Mouse (Mus musculus) intestine, embryonic 16.5 days (tissue): ENCODE measurements around the gene Slc45a1. TPM values are rescaled to one million over a fixed set of nuclear protein-coding genes. Genes with fewer than 3 reads are reported as not detected.

Experiments
- ATAC-seq: fragments of 200-750 bp; cut with Nextera tagmentation; 2 replicates; pipeline ENCODE4 v1.8.0; 2017; ENCODE audit warnings: moderate TSS enrichment, moderate library complexity
- H3K27ac ChIP-seq: fragments of 300-500 bp; sonication (generic); 2 replicates; pipeline ENCODE4 v1.5.1; 2014; ENCODE audit warnings: mild to moderate bottlenecking, low read length
- H3K27me3 ChIP-seq: fragments of 300-500 bp; sonication (generic); replicated peaks from 2 replicates; pipeline ENCODE4 v1.6.1; 2014; ENCODE audit warnings: low read length, control low read depth, mixed read lengths; ENCODE audit not compliant: control insufficient read depth, insufficient read depth
- H3K36me3 ChIP-seq: fragments of 300-500 bp; sonication (generic); 2 replicates; pipeline ENCODE4 v1.6.1; 2014; ENCODE audit warnings: low read length, control low read depth; ENCODE audit not compliant: control insufficient read depth, insufficient read depth
- H3K4me1 ChIP-seq: fragments of 300-500 bp; sonication (generic); 2 replicates; pipeline ENCODE4 v1.6.1; 2014; ENCODE audit warnings: low read length, control low read depth, mixed read lengths; ENCODE audit not compliant: control insufficient read depth, insufficient read depth
- H3K4me2 ChIP-seq: fragments of 300-500 bp; sonication (generic); 2 replicates; pipeline ENCODE4 v1.6.1; 2014; ENCODE audit warnings: low read depth, low read length, control low read depth
- H3K4me3 ChIP-seq: fragments of 300-500 bp; sonication (generic); 2 replicates; pipeline ENCODE4 v1.5.1; 2014; ENCODE audit warnings: mild to moderate bottlenecking, low read length
- H3K9ac ChIP-seq: fragments of 300-500 bp; sonication (generic); 2 replicates; pipeline ENCODE4 v1.6.1; 2014; ENCODE audit warnings: low read depth, low read length
- H3K9me3 ChIP-seq: fragments of 300-500 bp; sonication (generic); 2 replicates; pipeline ENCODE4 v1.6.1; 2016; ENCODE audit warnings: low read length, control low read depth; ENCODE audit not compliant: control insufficient read depth
- WGBS: fragments of 180-500 bp; shearing (Covaris S2); extraction: QIAGEN DNeasy Blood & Tissue Kit; methylation state at CpG from one replicate; pipeline ENCODE4 v1.1.7; 2014; 5-methylcytosine and 5-hydroxymethylcytosine counted together
- polyA plus RNA-seq: library from polyadenylated mRNA; unstranded; fragments of >200 nt; fragmentation: Nextera tagmentation; extraction: Ambion mirVana; gene quantifications from 2 replicates; pipeline ENCODE4 v1.2.1, GENCODE M21; 2015

Slc45a1 gene
- polyA plus RNA-seq, 1 experiment from 2014 or later, result 1.0 TPM

- no peaks in the 10 kb centered on the region for H3K9me3 ChIP-seq
- 93% methylated on average over 20 of the region's 20 CpGs for WGBS
- H3K27me3 ChIP-seq, result no peaks in the 10 kb centered on the region
- H3K4me2 ChIP-seq, result no peak overlapping the region
- H3K4me1 ChIP-seq, result 0 out of 2 replicates have a peak, but pooled peaks cover 4% of the 10 kb centered on the region
- peaks cover 44% of the 10 kb centered on the region for H3K36me3 ChIP-seq
- H3K27ac ChIP-seq, result no peak overlapping the region
- no peak for ATAC-seq
- no peak overlapping the region for H3K4me3 ChIP-seq
- no peak overlapping the region for H3K9ac ChIP-seq
Measured at GRCm38 (mm10) chr4:150616841-150617240, 35.1 kb downstream of the Slc45a1 start.

DNA sequence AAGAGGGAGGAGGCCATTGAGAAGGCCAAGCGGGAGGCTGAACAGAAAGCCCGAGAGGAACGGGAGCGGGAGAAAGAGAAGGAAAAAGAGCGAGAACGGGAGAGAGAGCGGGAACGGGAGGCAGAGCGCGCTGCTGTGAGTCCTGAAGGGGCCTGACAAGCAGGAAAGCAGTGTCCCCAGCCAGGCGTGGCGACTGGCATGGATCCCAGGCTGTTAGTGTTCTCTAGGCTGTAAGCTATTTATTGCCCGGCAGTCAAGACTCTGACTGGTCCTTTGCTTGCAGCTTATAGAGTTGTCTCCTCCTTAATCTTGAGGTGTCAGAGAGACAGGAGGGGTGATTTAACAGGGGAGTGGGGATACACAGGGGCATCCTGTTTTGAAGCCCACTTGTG, 35.9 kb downstream of the Slc45a1 start:
- 0 out of 2 replicates have a peak, but pooled peaks cover 4% of the 10 kb centered on the region for H3K4me1 ChIP-seq
- no peak overlapping the region for H3K4me3 ChIP-seq
- H3K9me3 ChIP-seq, result no peaks in the 10 kb centered on the region
- H3K27me3 ChIP-seq, result no peaks in the 10 kb centered on the region
- 80% methylated on average over 13 of the region's 13 CpGs for WGBS
- H3K9ac ChIP-seq, result no peak overlapping the region
- H3K27ac ChIP-seq, result no peak overlapping the region
- no peak overlapping the region for H3K4me2 ChIP-seq
- H3K36me3 ChIP-seq, result peaks cover 44% of the 10 kb centered on the region
- no peak for ATAC-seq

DNA sequence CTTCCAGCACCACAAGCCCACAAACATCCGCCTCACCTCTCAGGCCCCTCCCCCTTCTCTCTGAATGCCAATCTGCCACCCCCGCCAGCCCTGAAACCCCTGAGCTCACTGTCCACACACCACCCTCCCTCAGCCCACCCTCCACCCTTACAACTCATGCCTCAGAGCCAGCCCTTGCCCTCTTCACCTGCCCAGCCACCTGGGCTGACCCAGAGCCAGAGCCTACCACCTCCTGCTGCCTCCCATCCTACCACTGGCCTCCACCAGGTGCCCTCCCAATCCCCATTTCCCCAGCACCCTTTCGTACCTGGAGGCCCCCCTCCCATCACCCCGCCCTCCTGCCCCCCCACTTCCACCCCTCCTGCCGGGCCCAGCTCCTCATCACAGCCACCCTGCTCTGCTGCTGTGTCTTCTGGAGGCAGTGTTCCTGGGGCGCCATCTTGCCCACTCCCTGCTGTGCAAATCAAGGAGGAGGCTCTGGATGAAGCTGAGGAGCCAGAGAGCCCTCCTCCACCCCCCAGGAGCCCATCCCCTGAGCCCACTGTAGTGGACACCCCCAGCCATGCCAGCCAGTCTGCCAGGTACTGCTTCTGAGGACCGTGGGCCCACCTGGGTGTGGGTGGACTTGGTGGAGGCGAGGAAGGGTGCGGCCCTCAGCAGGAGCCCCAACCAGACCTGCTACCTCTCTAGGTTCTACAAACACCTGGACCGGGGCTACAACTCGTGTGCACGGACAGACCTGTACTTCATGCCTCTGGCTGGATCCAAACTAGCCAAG, 36.5 kb downstream of the Slc45a1 start:
- 82% methylated on average over 12 of the region's 12 CpGs for WGBS
- H3K4me1 ChIP-seq, result 0 out of 2 replicates have a peak, but pooled peaks cover 4% of the 10 kb centered on the region
- no peak for ATAC-seq
- H3K9ac ChIP-seq, result no peak overlapping the region
- no peaks in the 10 kb centered on the region for H3K27me3 ChIP-seq
- H3K27ac ChIP-seq, result no peak overlapping the region
- H3K9me3 ChIP-seq, result no peaks in the 10 kb centered on the region
- no peak overlapping the region for H3K4me3 ChIP-seq
- no peak overlapping the region for H3K4me2 ChIP-seq
- H3K36me3 ChIP-seq, result peaks cover 44% of the 10 kb centered on the region

- 87% methylated on average over 7 of the region's 7 CpGs for WGBS
- Histone ChIP-seq H3K9ac (no peak overlapping the region), H3K9me3 (no peaks in the 10 kb centered on the region), H3K4me3 (no peak overlapping the region), H3K4me2 (no peak overlapping the region), H3K36me3 (peaks cover 39% of the 10 kb centered on the region), H3K27me3 (no peaks in the 10 kb centered on the region), H3K27ac (no peak overlapping the region), H3K4me1 (0 out of 2 replicates have a peak, but pooled peaks cover 4% of the 10 kb centered on the region)
- ATAC-seq, result no peak
Measured at GRCm38 (mm10) chr4:150613715-150614114, 38.3 kb downstream of the Slc45a1 start.

- Histone ChIP-seq H3K27me3 (no peaks in the 10 kb centered on the region), H3K9ac (no peak overlapping the region), H3K27ac (no peak overlapping the region), H3K4me1 (peaks cover 6% of the 10 kb centered on the region; the same call in 1 of the 2 replicates), H3K36me3 (peaks cover 11% of the 10 kb centered on the region), H3K4me3 (no peak overlapping the region), H3K4me2 (no peak overlapping the region), H3K9me3 (no peaks in the 10 kb centered on the region)
- no peak for ATAC-seq
- WGBS, result 97% methylated on average over 3 of the region's 3 CpGs
Measured at GRCm38 (mm10) chr4:150608670-150609069, 43.3 kb downstream of the Slc45a1 start.

- Histone ChIP-seq H3K27me3 (no peaks in the 10 kb centered on the region), H3K4me2 (no peak overlapping the region), H3K36me3 (0 out of 2 replicates have a peak, but pooled peaks cover 4% of the 10 kb centered on the region), H3K4me1 (peaks cover 6% of the 10 kb centered on the region; the same call in 1 of the 2 replicates), H3K4me3 (no peak overlapping the region), H3K9me3 (no peaks in the 10 kb centered on the region), H3K27ac (no peak overlapping the region), H3K9ac (no peak overlapping the region)
- no peak for ATAC-seq
- WGBS, result 53% methylated on average over 3 of the region's 3 CpGs
Measured at GRCm38 (mm10) chr4:150606449-150607161, 45.4 kb downstream of the Slc45a1 start.

- no peaks in the 10 kb centered on the region for H3K9me3 ChIP-seq
- H3K4me3 ChIP-seq, result no peak overlapping the region
- no peaks in the 10 kb centered on the region for H3K27me3 ChIP-seq
- WGBS, result 89% methylated on average over 3 of the region's 3 CpGs
- 0 out of 2 replicates have a peak, but pooled peaks cover 4% of the 10 kb centered on the region for H3K36me3 ChIP-seq
- no peak for ATAC-seq
- H3K4me2 ChIP-seq, result no peak overlapping the region
- H3K27ac ChIP-seq, result no peak overlapping the region
- peaks cover 6% of the 10 kb centered on the region; the same call in 1 of the 2 replicates for H3K4me1 ChIP-seq
- H3K9ac ChIP-seq, result no peak overlapping the region
Measured at GRCm38 (mm10) chr4:150605804-150606203, 46.2 kb downstream of the Slc45a1 start.

GRCm38 (mm10) chr4:150603366-150604061, 48.5 kb downstream of the Slc45a1 start:
- WGBS, result 100% methylated on average over 1 of the region's 1 CpGs

DNA sequence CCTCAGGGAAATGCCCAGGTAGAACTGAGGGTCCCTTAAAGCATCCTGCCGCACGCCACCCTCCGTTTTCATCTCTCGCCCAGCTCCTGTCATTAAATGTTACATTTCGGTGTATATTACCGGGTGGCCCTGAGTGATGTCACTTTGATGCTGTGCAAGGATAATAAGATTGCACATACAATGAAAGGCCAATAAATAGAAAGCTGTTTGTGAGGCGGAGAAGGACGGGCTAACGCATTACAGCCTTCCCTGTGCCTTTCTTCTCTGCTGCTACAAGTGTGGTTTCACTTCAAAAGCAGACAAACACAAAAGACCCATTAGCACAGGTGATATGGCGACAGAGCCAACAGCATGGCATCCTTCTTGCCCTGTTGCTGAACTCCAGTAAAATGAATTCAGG, 50.5 kb downstream of the Slc45a1 start:
- 85% methylated on average over 10 of the region's 10 CpGs for WGBS
- Histone ChIP-seq H3K27me3 (no peaks in the 10 kb centered on the region), H3K36me3 (0 out of 2 replicates have a peak, but pooled peaks cover 4% of the 10 kb centered on the region), H3K9ac (no peak overlapping the region), H3K27ac (no peak overlapping the region), H3K4me1 (peaks cover 25% of the 10 kb centered on the region), H3K9me3 (no peaks in the 10 kb centered on the region), H3K4me2 (no peak overlapping the region), H3K4me3 (no peak overlapping the region)
- ATAC-seq, result no peak

More at GRCm38 (mm10) chr4:150603366-150604061, 48.5 kb downstream of the Slc45a1 start:
- Histone ChIP-seq H3K27me3 (no peaks in the 10 kb centered on the region), H3K4me2 (no peak overlapping the region), H3K27ac (no peak overlapping the region), H3K9me3 (no peaks in the 10 kb centered on the region), H3K4me1 (peaks cover 14% of the 10 kb centered on the region), H3K4me3 (no peak overlapping the region), H3K36me3 (0 out of 2 replicates have a peak, but pooled peaks cover 4% of the 10 kb centered on the region), H3K9ac (no peak overlapping the region)
- no peak for ATAC-seq
